Mouse (Mus musculus) limb, embryonic 15.5 days (tissue): ENCODE measurements around the gene Krt27. TPM values are rescaled to one million over a fixed set of nuclear protein-coding genes. Genes with fewer than 3 reads are reported as not detected.

Experiments
- ATAC-seq: fragments of 200-750 bp; cut with Nextera tagmentation; 2 replicates; pipeline ENCODE4 v1.8.0; 2017; ENCODE audit warnings: low read depth, moderate TSS enrichment; ENCODE audit not compliant: insufficient number of reproducible peaks, low FRiP score, low TSS enrichment
- H3K27ac ChIP-seq: fragments of 300-500 bp; sonication (generic); 2 replicates; pipeline ENCODE4 v1.5.1; 2015; ENCODE audit warnings: moderate library complexity, mild to moderate bottlenecking, inconsistent platforms
- H3K27me3 ChIP-seq: fragments of 300-500 bp; sonication (generic); 2 replicates; pipeline ENCODE4 v1.6.1; 2015; ENCODE audit warnings: inconsistent platforms
- H3K36me3 ChIP-seq: fragments of 300-500 bp; sonication (generic); 2 replicates; pipeline ENCODE4 v1.6.1; 2015; ENCODE audit warnings: inconsistent platforms
- H3K4me1 ChIP-seq: fragments of 300-500 bp; sonication (generic); 2 replicates; pipeline ENCODE4 v1.6.1; 2015; ENCODE audit warnings: inconsistent platforms
- H3K4me2 ChIP-seq: fragments of 300-500 bp; sonication (generic); 2 replicates; pipeline ENCODE4 v1.6.1; 2015; ENCODE audit warnings: mild to moderate bottlenecking, inconsistent platforms
- H3K4me3 ChIP-seq: fragments of 300-500 bp; sonication (generic); 2 replicates; pipeline ENCODE4 v1.5.1; 2015; ENCODE audit warnings: mild to moderate bottlenecking, inconsistent platforms
- H3K9ac ChIP-seq: fragments of 300-500 bp; sonication (generic); 2 replicates; pipeline ENCODE4 v1.6.1; 2015; ENCODE audit warnings: inconsistent platforms
- H3K9me3 ChIP-seq: fragments of 300-500 bp; sonication (generic); 2 replicates; pipeline ENCODE4 v1.6.1; 2016; ENCODE audit warnings: inconsistent platforms
- WGBS: fragments of 180-500 bp; shearing (Covaris S2); methylation state at CpG from one replicate; pipeline ENCODE4 v1.1.7; 2015; 5-methylcytosine and 5-hydroxymethylcytosine counted together
- polyA plus RNA-seq: library from polyadenylated mRNA; unstranded; fragments of >200 nt; fragmentation: Nextera tagmentation; extraction: Ambion mirVana; gene quantifications from 2 replicates; pipeline ENCODE4 v1.2.1, GENCODE M21; 2015

Krt27 gene
- polyA plus RNA-seq, 1 experiment from 2014 or later: not detected

GRCm38 (mm10) chr11:99322851-99323250 lies 28.1 kb downstream of the Krt27 start, which contains the start of gene Krt25:
TSS of gene Krt25 (minus strand) at chr11:99322951.
- Histone ChIP-seq H3K27ac (no peak within 1 kb of the TSS), H3K4me1 (no peaks in the 10 kb centered on the region), H3K9ac (no peak within 1 kb of the TSS), H3K36me3 (no peaks in the 10 kb centered on the region), H3K27me3 (no peaks in the 10 kb centered on the region), H3K9me3 (no peaks in the 10 kb centered on the region), H3K4me3 (no peak within 1 kb of the TSS), H3K4me2 (no peak within 1 kb of the TSS)
- ATAC-seq: no peak
- WGBS: 88% methylated on average over 11 of the region's 11 CpGs

- WGBS: 88% methylated on average over 14 of the region's 14 CpGs
- Histone ChIP-seq H3K4me3 (no peak overlapping the region), H3K4me2 (no peak overlapping the region), H3K27ac (no peak overlapping the region), H3K36me3 (no peaks in the 10 kb centered on the region), H3K9ac (no peak overlapping the region), H3K27me3 (no peaks in the 10 kb centered on the region), H3K9me3 (no peaks in the 10 kb centered on the region), H3K4me1 (no peaks in the 10 kb centered on the region)
- no peak for ATAC-seq
Measured at GRCm38 (mm10) chr11:99321094-99321493, 29.8 kb downstream of the Krt27 start.

GRCm38 (mm10) chr11:99319127-99319526 lies 31.8 kb downstream of the Krt27 start:
- Histone ChIP-seq H3K27ac (no peak overlapping the region), H3K4me1 (no peaks in the 10 kb centered on the region), H3K9ac (no peak overlapping the region), H3K27me3 (no peaks in the 10 kb centered on the region), H3K36me3 (no peaks in the 10 kb centered on the region), H3K4me3 (no peak overlapping the region), H3K9me3 (no peaks in the 10 kb centered on the region), H3K4me2 (no peak overlapping the region)
- no peak for ATAC-seq
- WGBS: 51% methylated on average over 9 of the region's 9 CpGs

- H3K4me2 ChIP-seq: no peak overlapping the region
- WGBS: 64% methylated on average over 8 of the region's 8 CpGs
- H3K27ac ChIP-seq: no peak overlapping the region
Measured at GRCm38 (mm10) chr11:99316543-99316942, 34.4 kb downstream of the Krt27 start.

GRCm38 (mm10) chr11:99314594-99314993 lies 36.3 kb downstream of the Krt27 start:
- no peak overlapping the region for H3K4me3 ChIP-seq
- no peak overlapping the region for H3K4me2 ChIP-seq
- H3K27ac ChIP-seq: no peak overlapping the region
- H3K27me3 ChIP-seq: no peaks in the 10 kb centered on the region
- H3K9ac ChIP-seq: no peak overlapping the region
- no peaks in the 10 kb centered on the region for H3K9me3 ChIP-seq
- WGBS: 77% methylated on average over 2 of the region's 2 CpGs
- no peaks in the 10 kb centered on the region for H3K36me3 ChIP-seq
- H3K4me1 ChIP-seq: no peaks in the 10 kb centered on the region
- ATAC-seq: no peak

More at GRCm38 (mm10) chr11:99316543-99316942, 34.4 kb downstream of the Krt27 start:
- H3K27me3 ChIP-seq: no peaks in the 10 kb centered on the region
- no peak overlapping the region for H3K9ac ChIP-seq
- no peak overlapping the region for H3K4me3 ChIP-seq
- ATAC-seq: no peak
- no peaks in the 10 kb centered on the region for H3K36me3 ChIP-seq
- no peaks in the 10 kb centered on the region for H3K9me3 ChIP-seq
- H3K4me1 ChIP-seq: no peaks in the 10 kb centered on the region

GRCm38 (mm10) chr11:99310882-99311281 lies 40.0 kb downstream of the Krt27 start:
- ATAC-seq: no peak
- 100% methylated on average over 1 of the region's 1 CpGs for WGBS
- no peaks in the 10 kb centered on the region for H3K36me3 ChIP-seq
- H3K9ac ChIP-seq: no peak overlapping the region
- no peaks in the 10 kb centered on the region for H3K27me3 ChIP-seq
- no peak overlapping the region for H3K4me2 ChIP-seq
- no peaks in the 10 kb centered on the region for H3K4me1 ChIP-seq
- no peak overlapping the region for H3K4me3 ChIP-seq
- no peaks in the 10 kb centered on the region for H3K9me3 ChIP-seq
- H3K27ac ChIP-seq: no peak overlapping the region

- H3K9ac ChIP-seq: no peak overlapping the region
- H3K9me3 ChIP-seq: no peaks in the 10 kb centered on the region
- no peak overlapping the region for H3K4me2 ChIP-seq
- ATAC-seq: no peak
- H3K4me1 ChIP-seq: no peaks in the 10 kb centered on the region
- H3K4me3 ChIP-seq: no peak overlapping the region
- 17% methylated on average over 2 of the region's 2 CpGs for WGBS
- H3K36me3 ChIP-seq: no peaks in the 10 kb centered on the region
- H3K27ac ChIP-seq: no peak overlapping the region
- H3K27me3 ChIP-seq: no peaks in the 10 kb centered on the region
Measured at GRCm38 (mm10) chr11:99307579-99307978, 43.3 kb downstream of the Krt27 start.

Other genes starting within 250 kb of the Krt27 start
- gene Ccr7, start 196.0 kb downstream of the Krt27 start, polyA plus RNA-seq: 0.38 and 0.48 TPM in 2 replicates
- gene Smarce1, start 120.1 kb downstream of the Krt27 start, polyA plus RNA-seq: 224 and 241 TPM in 2 replicates
- 0.36 and 0.46 TPM in 2 replicates for gene Krt222, start 107.0 kb downstream of the Krt27 start, polyA plus RNA-seq
- gene Krt24, start 65.8 kb downstream of the Krt27 start, polyA plus RNA-seq: 0.23 and 0.25 TPM in 2 replicates
- gene Krt25, start 28.2 kb downstream of the Krt27 start, polyA plus RNA-seq: not detected in 2 replicates
- gene Krt26, start 13.1 kb downstream of the Krt27 start, polyA plus RNA-seq: not detected in 2 replicates
- 0.14 and 0.17 TPM in 2 replicates for gene Krt28, start 23.8 kb upstream of the Krt27 start, polyA plus RNA-seq
- 625 and 642 TPM in 2 replicates for gene Krt10, start 38.3 kb upstream of the Krt27 start, polyA plus RNA-seq
- gene Krt12, start 71.2 kb upstream of the Krt27 start, polyA plus RNA-seq: 0.15 and 0.61 TPM in 2 replicates
- gene Krt20, start 87.0 kb upstream of the Krt27 start, polyA plus RNA-seq: 0.20 and 0.32 TPM in 2 replicates
- 23.0 and 24.2 TPM in 2 replicates for gene Krt23, start 142.0 kb upstream of the Krt27 start, polyA plus RNA-seq
- 0.15 TPM in 1 of 2 replicates, not detected in the other for gene Krt39, start 170.2 kb upstream of the Krt27 start, polyA plus RNA-seq
- not detected in 2 replicates for gene Krt40, start 192.1 kb upstream of the Krt27 start, polyA plus RNA-seq
- 4.0 and 5.6 TPM in 2 replicates for gene Krtap3-3, start 199.8 kb upstream of the Krt27 start, polyA plus RNA-seq
- gene Krtap3-2, start 205.7 kb upstream of the Krt27 start, polyA plus RNA-seq: 0.24 TPM in 1 of 2 replicates, not detected in the other
- not detected in 2 replicates for gene Gm11939, start 208.4 kb upstream of the Krt27 start, polyA plus RNA-seq
- gene Krtap3-1, start 215.5 kb upstream of the Krt27 start, polyA plus RNA-seq: 6.4 and 15.3 TPM in 2 replicates
- gene Krtap1-5, start 229.9 kb upstream of the Krt27 start, polyA plus RNA-seq: 0.22 TPM in 1 of 2 replicates, not detected in the other
- gene Krtap1-4, start 232.6 kb upstream of the Krt27 start, polyA plus RNA-seq: not detected in 2 replicates
- not detected in 2 replicates for gene Krtap1-3, start 240.2 kb upstream of the Krt27 start, polyA plus RNA-seq
- not detected in 2 replicates for gene Krtap9-3, start 247.0 kb upstream of the Krt27 start, polyA plus RNA-seq